Mouse (Mus musculus) MN1 (cell line): ENCODE results near the gene Tmem216.
"Not testable (repeated sequence)": the region's sequence is repeated elsewhere in the genome, so short reads cannot be mapped to it uniquely, and the experiment has no call there.

Experiments
- DNase-seq: peaks from one replicate; pipeline ENCODE4 v3.0.0-alpha.2; 2016; ENCODE audit warnings: low spot score

The Tmem216 gene

DNA sequence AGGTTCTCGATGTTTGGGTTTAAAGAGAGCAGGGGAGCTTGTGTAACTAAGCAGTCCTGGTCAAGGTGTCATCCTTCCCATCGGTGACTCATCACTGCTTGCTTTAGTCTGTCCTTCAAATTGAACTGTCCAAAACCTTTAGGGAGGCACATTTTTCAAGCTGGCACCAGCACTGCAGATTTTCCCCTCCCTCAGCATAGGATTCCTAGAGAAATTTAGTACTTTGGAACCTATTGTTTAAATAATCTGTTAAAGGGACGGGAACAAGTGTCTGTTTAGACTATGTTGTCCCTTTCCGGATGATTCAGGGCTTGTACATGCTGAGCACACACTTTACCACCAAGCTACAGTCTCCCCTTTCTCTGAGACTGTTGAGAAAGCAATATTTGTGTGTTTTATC, 9.2 kb upstream of the Tmem216 start:
- DNase-seq, result no peak

DNA sequence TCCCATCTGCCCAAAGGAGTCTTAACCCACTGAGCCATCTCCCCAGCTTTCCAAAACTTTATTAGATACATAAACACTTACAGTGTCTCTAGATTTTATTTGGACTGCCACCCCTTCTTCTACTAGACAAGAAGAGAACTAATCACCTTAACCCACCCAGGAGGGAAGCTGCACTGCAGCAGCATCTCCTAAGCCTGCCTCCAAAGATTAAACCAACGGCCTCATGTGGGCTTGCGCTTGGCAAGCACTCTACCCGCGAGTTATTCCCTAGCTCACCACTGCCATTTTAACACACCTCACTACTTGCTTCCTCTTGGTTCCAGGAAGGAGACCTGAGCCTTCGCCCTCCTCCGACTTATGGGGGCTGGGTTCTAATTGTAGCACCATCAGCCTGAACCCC, 8.2 kb upstream of the Tmem216 start:
- no peak for DNase-seq

DNA sequence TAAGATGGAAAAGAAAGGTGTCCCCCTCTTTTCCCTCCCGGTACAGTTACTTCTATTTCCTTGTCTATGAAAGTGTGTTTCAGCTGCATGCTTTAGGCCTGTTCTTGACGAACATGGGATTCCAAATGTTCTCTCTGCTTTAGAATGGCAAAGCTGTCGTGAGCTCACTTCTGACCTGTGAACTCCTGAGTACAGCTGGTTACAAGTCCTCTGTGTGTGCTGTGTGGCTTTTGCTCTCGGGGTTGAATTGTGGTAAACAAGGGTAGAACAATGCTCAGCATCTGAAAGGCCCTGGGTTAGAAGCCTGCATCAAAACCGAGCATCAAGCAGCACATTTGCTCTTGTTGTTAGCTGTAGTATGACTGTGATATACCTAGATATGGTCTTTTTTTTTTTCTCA, 6.3 kb upstream of the Tmem216 start:
- no peak for DNase-seq

DNA sequence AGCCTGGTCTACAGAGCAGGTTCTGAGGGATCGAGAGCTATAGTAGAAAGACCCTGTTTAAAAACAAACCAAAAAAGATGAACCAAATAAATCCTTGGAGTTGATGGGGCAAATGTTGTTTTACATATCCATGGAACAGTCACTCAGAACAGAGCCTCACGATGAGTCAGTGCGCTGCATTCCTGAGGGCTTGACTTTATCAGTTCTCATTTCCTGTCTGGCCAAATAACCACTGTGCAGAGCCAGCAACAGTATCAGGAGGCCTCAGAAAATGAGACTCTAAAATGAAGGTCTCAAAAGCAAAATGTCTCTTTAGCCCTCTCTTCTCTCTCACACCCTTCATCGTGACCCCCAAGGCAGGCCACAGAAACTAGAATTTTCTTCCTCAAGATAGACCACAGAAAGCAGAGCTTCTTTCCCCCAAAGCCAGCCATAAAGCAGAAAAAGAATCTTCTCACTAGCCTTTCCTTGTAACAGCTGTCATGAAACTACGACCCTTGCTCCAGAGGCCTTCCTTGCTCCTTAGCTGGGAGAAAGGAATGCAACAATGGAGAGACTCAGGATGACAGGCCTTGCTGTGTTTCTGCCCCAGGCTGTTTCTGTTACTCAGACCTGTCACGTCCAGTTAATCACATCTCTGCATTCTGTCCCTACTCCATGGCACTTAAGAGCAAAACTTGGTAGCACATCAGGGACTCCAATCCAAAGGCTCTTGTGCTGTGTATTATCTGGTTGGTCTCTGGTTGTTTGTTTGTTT, 5.7 kb upstream of the Tmem216 start:
- peak; percentile 32 for DNase-seq

DNA sequence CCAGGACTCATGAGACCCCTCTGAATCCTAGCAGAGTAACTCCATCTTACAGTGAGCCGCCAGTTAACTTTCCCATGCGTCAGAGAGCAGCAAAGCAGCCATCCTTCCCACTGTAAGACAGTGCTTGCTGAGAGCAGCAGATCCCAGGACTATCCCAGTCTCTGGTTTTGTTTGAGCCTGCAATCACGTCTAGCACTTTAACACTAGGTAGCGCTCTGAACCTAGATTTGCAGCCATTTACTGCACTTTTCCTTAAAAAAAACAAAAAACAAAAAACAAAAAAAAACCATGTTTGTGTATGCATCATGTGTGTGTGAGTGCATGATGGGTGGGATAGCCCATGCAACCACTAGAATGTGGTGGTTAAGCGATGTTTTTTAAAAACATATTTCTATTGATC, 4.1 kb upstream of the Tmem216 start:
- DNase-seq, result peak; percentile 58

DNA sequence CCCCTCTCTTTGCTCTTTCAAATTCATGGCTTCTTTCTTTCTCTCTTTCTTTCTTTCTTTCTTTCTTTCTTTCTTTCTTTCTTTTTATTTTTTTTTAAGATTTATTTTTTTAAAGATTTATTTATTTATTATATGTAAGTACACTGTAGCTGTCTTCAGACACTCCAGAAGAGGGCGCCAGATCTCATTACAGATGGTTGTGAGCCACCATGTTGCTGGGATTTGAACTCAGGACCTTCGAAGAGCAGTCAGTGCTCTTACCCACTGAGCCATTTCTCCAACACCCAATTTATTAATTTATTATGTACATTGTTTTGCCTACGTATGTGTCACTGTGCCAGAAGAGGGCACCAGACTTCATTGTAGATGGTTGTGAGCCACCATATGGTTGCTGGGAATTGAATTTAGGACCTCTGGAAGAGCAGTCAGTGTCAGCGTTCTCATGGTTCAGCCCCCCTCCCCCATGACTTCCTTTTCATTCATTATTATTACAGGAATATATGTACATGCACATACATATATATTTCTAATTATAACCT, 1.9 kb upstream of the Tmem216 start:
- not testable (repeated sequence) for DNase-seq

DNA sequence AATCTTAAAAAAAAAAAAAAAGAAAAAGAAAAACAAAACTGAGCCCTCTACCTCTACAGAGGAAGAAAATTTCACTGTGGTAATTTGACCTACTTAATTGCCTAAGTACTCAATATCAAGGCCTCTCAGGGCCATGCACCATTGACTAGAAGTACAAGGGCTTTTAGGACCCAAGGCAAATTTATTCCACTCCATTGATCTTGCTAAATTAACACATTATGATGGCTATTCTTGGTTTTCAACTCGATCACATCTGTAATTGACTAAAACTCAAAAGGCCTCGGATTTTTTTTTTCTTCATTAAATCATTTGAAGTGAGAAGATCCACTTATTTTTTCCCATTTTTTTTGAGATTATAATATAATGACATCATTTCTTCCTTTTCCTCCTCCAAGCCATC, 1.4 kb upstream of the Tmem216 start:
- DNase-seq, result no peak

DNA sequence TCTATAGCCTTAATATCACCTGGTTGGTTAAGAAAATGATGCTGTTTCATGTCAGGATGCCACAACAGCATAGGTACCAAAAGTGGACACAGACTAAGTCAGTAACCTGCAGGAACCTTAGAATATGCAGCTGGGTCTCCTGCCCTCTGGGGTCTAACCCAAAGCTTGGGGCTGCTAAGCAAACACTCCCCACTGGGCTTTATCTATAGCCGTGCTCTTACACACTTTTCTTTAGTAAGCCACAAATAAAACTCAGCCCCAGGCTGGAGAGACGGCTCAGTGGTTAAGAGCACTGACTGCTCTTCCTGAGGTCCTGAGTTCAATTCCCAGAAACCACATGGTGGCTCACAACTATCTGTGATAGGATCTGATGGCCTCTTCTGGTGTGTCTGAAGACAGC, 963 bp upstream of the Tmem216 start:
- DNase-seq, result no peak

DNA sequence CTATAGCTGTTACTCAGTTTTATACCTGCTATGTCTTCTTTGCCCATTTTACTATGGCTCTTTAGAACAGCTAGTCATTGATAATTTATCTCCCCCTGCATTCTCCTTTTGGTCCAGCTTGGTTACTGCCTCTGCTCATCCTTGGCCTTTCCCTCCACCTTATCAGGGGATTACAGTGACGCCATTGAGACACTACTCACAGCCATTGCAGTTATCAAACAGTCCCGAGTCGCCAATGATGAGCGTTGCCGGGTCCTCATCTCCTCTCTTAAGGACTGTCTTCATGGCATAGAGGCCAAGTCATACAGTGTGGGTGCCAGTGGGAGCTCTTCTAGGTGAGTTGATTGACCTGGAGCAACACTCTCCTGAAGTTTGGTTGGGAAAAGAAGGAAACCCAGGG, 16.6 kb downstream of the Tmem216 start:
- DNase-seq, result no peak

DNA sequence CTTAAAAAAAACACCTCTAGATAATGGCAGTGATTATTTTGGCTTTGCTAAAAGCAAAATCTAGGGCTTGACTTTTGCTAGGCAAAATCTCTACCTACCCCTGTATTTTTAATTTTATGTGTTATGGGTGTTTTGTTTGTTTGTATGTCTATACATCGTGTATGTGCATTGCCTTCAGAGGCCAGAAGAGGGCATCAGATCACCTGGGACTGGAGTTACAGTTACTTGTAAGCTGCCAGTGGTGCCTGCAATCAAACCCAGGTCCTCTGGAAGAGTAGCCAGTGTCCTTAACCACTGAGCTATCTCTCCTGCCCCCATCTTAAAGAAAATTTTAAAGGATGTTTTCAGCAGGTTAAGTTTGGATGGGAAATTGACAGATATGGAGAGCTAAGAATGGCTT, 26.0 kb downstream of the Tmem216 start:
- DNase-seq, result no peak

DNA sequence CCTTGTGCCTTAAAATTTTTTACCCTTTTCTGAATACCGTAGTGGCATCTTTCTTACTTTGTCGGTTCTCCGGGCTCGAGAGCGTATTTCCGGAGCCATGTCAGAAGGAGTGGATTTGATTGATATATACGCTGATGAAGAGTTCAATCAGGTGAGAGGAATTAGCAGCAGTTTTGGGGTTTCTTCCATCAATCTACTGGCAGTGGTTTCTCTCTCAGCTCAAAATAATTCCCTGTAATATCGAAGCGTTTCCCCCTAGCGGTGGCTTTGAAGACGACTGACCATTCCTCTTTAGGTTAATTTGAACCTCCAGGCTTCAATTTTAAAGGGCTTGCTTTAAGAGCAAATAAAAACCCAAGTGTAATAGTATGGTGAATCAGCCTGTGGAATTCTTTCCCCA, 30.1 kb downstream of the Tmem216 start, which contains the start of gene Sdhaf2:
Gene Sdhaf2 (minus strand): TSS at position 233 of the 400 bp plus-strand sequence.
- DNase-seq, result peak; percentile 71

DNA sequence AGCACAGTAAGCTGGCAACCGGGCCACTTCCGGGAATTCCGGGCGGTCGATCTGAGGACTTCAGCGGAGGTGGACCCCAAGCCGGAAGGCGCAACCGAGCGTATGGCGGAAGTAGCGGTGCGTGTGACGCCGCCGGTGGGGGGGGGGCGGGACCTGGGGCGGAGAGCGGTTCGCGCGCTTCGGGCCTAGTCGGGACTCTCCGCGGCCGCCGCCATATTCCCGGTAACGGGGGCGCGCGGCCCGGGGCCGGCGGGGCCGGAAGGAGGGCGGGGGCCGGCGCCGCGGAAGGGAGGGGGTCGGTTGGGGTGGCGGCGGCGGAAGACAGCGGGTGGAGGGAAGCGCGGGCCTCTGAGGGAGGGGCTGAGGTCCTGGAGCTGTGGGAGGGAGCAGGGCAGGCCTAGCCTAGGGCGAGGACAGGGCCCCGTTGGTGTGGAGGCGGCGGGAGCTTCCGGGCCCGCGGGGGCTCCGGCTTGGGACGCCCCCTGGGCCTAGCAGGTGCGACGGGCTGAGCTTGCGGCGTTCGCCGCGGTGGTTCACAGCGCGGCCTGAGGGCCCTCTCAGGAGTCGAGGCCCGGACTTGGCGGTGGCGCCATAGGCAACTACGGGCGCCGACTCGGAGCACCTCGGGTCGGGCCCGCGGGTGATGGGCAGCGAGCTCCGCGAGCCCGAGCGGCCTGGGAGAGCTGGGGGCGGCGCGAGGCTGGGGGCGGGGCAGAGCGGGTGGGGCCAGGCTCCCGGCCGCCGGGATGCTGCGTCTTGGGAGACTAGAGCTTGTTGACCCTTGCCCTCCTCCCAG, 30.7 kb downstream of the Tmem216 start, which contains the start of gene Cpsf7:
Gene Cpsf7 (plus strand): TSS at position 161 of the 796 bp plus-strand sequence.
- peak; percentile 88 for DNase-seq

DNA sequence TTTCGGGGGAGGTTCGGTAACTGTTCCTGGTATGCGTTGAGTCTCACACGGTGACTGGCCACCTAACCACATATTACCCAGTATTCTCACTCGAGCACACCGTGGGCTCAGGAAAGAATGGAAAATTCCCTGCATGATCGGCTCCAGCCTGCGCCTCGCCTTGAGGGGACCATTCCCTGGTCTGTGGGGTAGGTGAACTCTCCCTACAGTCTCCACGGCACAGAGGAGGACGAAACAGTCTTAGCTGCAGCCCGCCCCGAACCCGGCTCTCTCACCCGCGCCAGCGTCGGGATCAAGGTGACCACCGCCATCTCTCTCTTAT, 31.3 kb downstream of the Tmem216 start:
- no peak for DNase-seq

DNA sequence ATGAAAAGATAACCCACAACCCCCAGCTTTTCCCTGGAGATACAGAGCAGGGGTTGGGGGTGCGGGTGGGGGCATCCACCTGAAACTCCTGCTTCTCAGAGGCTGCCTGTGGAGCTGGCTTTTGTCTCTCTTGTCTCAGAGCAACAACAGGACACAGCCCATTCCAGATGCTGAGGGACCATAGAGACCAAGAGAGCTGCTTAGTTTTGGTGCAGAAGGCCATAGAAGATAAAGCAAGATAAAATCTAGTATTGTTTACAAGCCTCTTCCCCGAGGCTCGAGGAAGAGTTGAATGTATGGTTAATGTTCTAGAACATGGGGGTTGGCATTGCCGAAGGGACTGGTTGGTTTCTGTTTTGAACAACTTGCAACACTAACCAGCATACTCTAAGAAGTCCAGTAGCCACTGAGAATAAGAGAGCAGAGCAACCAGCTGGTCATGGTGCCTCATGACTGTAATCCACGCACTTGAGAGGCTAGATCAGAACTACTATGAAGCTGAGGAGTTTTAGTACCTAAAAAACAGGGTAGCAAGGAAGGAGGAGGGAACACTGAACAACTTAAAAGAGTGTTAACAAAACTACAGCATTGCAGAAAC, 32.5 kb downstream of the Tmem216 start:
- peak; percentile 7 for DNase-seq

DNA sequence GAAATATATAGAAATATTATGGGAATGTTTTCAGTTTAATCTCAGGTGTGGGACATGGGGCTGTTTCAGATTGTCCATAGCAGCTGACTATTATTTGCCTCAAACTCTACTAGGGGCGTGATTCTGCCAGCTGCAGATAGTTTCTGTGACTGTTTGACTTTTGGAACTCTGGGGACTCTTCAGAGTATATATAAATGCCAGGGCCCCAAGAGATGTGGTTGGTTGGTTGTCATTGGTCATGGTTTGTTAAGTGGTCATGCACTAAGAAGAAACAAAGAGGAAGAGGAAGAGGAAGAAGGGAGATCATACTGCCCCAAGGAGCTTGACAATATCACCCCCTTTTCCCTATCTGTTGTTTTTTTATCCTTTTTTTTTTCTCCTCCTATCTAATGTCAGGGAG, 34.1 kb downstream of the Tmem216 start:
- no peak for DNase-seq

DNA sequence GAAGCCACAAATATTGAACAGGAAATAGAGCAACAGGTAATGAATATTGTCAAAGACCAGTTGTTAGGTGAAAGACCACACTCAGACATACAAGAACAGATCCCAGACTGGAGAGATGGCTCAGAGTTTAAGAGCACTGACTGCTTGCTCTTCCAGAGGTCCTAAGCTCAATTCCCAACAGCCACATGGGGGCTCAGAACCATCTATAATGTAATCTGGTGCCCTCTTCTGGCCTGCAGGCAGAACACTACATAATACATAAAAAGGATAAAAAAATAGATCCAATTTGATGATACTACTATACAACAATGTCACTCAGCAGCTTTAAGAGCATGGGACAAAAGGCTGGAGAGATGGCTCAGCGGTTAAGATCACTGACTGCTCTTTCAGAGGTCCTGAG, 35.7 kb downstream of the Tmem216 start:
- peak; percentile 38 for DNase-seq

DNA sequence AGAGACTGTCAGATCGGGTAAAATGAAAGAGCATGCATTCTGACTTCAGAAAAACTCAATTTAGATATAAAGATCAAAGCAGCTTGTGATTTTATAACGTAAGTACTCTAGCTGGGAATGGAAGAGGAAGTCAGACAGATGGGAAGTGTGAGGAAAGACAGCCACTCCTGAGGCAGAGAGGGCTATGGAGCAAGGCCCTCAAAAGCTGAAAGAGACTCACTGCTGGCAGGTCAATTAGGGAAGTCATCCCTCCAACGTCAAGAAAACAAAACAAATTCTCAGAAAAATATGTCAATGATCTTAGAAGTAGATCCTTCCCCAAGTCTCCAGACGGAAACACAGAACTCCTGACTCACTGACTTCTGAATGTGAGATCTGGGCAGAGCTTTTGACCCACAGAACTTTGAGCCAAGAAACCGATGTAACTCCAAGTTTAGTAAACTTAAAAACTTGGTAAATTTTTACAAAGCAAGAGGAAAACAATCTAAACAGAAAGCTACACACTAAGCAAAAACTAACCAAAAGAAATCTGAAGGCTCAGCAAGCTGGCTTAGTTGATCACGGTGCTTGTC, 45.2 kb downstream of the Tmem216 start:
- no peak for DNase-seq

DNA sequence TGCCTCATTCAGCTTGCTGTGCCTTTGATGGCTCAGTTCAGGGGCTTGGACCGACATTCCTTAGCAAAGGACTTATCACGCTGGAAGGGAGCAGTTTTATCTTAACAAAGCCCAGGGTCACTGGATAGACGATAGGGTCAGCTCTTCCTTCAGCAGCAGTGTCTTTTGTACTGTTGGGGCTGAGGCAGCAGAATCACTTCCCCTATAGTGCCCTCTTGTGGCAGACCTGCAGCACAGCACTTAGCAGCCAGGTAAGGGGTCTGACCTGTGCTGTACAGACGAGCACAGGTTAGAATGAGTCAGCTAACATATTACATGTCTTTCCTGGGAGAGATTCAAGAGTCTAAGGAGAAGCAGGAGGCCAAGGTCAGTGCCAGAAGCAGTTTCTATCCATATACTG, 53.5 kb downstream of the Tmem216 start:
- DNase-seq, result peak; percentile 53

DNA sequence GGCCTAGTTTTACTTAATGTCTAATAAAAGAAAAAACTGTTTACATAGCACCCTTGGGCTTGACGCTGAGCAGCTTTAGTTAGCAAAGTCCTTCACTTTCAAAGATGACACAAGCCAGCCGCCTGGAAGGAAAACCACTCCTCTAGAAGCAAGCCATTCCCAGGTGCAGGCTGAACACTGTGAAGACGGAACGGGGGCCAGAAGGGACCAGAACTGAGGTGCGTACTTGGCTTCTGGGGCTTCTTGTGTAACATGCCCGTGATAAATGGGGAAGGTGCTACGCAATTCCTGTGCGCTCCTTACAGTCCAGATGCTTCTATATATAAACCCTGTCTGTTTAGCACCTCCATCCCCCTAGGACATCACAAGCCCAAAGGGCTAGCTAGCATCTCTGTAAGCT, 55.5 kb downstream of the Tmem216 start:
- no peak for DNase-seq

DNA sequence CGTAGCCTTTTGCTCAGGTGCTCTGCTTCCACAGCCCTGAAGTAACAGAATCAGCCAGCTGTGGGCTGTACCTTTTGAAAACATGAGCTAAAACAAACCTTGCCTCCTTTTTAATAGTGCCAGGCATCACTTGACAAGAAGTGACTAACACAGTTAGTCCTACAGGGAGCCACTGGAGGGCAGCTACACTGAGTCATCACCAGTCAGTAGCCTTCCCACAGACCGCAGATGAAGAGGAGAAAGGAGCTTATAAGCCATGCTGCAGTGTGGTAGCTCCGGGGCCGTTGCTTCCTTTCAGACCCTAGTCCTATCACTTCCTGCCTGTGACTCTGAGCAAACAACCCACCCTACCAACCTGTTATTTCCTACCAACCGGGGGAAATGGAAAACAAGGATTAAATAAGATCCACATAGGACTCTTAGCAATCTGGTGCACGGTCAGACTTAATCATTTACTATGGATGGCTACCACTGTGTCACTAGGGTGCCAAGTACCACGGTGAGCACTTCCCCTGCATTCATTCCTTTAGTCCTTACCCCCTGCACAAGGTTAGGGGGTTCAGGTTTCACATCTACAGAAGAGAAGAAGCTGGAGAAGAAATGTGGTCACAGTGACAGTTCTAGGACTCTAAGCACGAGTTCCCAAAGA, 58.4 kb downstream of the Tmem216 start:
- peak; percentile 44 for DNase-seq

DNA sequence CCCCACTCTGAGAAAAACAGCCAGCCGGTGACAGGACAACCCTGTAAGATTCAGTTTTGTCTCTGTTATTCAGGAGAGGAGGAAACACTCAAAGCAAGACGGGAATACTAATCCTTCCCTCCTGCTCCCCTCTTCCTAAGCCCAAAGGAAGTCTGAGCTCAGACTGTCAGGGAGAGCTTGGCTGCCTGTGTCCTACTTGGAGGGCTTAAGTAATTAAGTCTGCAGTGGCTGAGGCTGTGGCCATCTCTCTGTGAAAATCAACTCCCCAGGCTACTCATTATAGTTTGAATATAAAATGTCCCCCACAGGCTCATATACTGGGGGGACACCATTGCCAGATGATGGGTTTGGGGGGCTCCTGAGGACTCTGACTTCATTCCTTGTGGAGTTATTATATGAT, 59.1 kb downstream of the Tmem216 start:
- no peak for DNase-seq

DNA sequence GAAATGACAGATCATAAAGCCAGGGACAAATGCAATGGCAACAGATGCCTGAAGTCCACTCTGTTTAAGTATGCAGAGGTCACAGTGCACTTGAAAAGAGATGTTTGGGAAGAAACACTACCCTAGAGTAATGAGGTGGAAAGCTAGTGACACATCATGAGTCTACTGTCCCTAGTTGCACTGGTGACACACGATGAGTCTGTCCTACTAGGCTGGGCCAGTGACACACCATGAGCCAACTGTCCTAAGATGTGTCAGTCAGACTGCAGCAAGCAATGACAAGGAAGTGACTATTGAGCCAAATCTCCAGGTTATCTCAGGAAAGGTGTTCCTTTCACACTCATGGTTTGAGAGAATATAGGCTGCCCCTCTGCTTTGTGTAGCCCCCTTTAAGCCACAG, 60.4 kb downstream of the Tmem216 start:
- DNase-seq, result no peak
